Mouse (Mus musculus) cerebellum, adult 9-11 months (tissue): ENCODE data around the gene Pgrmc2.

ENCODE experiments used
- DNase-seq: peaks from one replicate; pipeline ENCODE4 v3.0.0; 2022

The Pgrmc2 gene

DNA sequence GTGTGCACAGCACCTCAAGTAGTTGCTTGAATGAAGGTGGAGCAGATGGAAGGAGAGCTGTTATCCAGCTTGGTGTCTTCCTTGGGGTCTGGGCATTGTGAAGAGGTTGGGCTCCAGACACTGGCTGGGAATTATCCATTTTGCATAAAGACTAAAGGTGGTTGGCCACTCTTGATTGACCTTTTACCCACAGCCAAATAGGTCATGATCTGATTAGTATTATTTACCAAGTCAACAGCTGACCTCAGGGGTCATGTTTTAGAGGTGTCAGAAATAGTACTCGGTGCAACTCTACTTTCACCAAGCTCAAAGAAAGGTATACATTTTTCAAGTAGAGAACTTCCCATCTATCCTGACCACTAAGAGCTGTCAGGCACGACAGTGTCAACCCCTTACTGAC, 17.5 kb downstream of the Pgrmc2 start:
- DNase-seq: no peak

DNA sequence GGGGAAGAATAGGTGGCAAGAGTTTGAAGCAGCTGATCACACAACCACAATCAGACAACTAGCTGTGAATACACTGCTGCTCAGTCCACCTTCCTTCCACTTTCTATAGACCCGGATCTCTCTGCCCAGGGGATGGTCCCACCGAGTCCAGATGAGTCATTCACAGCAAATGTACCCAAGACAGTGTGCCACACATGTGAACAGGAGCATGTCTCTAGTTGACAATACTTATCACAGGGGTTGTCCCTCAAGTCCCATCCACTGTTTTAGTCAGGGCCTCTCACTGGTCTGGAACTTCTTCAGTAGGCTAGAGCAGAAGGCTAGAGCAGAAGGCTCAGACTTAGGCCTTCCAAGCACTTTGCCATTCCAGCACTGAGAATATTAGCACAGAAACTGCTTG, 20.1 kb downstream of the Pgrmc2 start:
- DNase-seq: no peak

GRCm38 (mm10) chr3:41061831-41062565, 20.8 kb downstream of the Pgrmc2 start:
- no peak for DNase-seq

GRCm38 (mm10) chr3:41059249-41059648, 23.6 kb downstream of the Pgrmc2 start:
- no peak for DNase-seq

- peak; percentile 72 for DNase-seq
Observed at GRCm38 (mm10) chr3:41058395-41058794, 24.5 kb downstream of the Pgrmc2 start.

DNA sequence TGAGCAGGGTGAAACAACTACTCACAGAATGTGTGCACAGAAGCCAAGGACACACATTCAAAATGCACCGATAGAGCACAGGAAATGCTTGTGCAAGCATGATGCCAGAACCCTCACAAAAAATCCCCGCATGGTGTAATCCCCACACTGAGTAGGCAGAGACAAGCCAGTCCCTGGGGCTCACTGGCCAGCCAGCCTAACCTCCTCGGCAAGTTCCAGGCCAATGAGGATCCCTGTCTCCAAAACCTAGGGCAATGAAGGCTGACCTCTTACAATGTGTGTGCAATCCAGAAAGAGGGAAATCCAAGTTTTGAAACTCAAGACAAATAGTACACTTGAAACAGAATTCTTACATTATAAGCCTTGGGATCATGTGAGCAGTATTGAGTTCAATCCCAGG, 29.5 kb downstream of the Pgrmc2 start:
- no peak for DNase-seq

DNA sequence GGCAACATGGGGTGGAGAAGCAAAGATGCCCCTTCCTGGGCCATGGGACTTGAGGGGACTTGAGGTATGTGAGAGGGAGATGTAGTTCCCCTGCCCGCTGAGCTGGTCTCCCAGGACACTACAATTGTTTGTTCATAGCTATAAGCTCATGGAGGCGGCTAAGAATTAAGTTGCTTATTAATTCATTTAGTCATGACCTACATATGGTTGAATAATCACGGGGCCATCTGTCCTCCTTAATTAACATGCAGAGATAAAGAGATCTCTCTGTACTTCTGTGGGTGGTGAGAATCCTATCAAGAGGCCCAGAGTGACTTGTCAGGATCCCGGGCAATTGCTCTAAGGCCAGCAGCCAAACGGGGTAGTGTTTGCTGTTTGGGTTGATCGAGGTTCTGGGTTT, 35.0 kb downstream of the Pgrmc2 start:
- DNase-seq: no peak

DNA sequence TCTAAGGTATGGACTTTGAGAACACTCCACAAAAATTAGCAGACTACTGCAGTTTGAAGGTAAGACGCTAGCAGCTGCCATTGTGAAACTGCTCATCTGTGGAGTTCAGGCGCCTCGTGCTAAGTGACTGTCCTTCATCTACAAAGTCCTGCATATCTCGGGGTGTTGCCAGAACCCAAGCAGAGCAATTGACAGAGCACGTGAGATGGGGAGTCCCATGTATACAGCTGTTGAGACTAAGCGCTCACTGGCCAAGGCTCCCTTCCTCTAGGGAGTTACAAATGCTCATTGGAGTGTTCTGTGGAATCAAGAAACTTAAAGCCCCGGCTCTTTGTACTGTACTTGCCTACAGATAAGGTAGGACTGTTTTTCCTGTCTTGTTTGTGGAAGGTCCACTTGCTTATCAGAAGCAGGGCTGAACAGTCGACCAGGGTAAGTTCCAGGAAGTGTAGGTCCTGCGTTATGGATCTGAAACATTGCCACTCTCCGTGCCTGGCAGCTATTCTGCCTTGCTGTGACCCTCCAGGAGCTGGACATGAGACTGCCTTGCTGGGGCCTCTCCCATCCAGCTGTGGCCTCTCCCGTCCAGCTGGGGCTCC, 39.0 kb downstream of the Pgrmc2 start:
- no peak for DNase-seq

DNA sequence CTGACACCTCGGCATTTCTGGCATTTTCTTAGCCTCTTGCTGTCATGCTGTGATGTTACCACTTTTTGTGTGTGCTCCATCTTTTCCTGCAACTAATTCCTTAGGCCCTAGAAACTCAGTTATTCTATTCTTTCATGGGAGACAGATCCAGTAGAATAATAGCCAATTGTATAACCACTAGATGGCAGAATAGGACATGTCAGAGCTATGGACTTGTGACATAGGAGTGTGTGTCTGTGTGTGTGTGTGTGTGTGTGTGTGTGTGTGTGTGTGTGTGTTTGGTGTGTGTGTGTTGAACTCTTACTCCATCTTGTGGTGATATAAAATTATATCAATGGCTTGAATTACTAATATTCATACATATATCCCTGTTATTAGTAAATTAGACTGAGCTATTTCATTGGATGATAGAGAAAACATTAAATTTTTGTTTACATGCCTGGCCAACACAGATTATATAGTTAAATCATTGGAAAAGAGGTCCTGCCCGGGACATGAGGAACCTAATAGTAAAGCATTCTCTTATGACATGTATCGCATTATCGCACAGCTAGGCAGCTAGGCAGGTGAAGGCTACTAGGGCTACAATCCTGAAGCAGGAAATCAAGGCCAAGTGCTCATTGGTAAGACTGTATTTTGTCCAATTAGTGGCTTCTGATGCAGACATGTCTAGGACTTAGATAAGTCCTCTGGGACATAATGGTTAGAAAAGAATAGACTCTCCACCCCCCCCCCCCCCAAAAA, 40.5 kb downstream of the Pgrmc2 start:
- peak; percentile 16 for DNase-seq

DNA sequence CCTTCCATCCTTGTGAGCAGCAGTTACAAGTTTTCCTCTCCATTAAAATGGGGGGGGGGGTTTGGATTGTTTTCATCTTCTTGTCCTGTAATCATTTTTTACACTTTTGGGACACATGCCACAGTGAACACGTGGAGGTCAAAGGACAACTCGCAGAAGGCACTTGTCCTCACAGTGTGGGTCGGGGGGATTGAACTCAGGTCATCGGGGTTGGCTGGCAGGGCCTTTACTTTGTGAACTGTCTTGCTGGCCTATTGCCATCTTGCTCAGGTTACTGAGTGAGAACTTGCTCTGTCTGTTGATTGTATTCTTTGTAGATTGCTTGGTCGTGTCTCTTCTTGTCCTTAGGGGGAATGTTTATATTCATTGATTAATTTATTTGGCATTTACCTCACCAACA, 41.6 kb downstream of the Pgrmc2 start:
- no peak for DNase-seq

DNA sequence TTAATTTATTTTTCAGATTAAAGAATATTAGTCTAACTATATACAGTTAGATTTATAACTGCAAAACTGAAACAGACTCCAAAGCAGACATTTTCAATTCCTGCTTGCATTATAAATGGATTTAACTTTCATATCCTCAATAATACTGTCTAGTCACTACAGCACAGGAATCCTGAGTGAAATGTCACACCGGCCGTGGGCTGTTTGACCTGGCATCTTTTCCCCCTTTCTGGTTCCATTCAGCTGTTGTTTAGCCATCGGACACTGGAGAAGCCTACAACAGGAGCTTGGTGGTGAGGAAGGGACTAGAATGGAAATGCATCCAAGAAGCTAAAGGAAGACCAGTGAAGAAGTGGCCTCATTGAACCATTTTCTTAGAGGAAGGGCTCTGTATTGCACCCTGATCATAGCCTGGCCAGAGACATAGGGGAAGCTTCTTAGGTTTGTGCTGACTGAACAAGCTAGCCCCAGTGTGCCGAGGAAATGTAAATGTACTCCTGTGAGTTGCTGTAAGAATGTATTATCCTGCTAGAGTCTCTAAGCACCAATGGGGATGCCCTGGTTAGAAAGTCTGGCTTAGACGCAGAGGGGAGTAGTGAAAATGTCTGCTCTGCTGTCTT, 44.4 kb downstream of the Pgrmc2 start:
- DNase-seq: no peak

- DNase-seq: no peak
Observed at GRCm38 (mm10) chr3:41031286-41032210, 51.3 kb downstream of the Pgrmc2 start.

- DNase-seq: no peak
Observed at GRCm38 (mm10) chr3:41030705-41031104, 52.1 kb downstream of the Pgrmc2 start.

DNA sequence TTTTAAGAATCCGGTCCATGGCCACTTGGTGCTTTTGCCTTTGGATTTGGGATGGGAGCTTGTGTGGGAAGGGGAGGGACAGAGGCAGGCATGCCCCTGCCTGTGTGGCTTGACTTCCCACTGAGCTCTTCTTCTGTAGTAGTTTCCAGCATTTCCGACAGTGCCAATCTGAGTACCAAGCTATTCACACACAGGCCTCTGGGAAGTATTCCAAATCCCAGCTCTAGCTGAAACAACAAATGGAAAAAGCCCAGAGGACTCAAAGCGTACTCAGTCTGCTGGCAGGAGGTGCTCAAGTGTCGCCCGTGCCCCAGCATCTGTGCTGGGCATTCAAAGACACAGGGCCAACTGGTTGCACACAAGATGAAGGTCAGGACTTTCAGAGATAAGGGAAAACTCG, 60.9 kb downstream of the Pgrmc2 start:
- peak; percentile 64 for DNase-seq

DNA sequence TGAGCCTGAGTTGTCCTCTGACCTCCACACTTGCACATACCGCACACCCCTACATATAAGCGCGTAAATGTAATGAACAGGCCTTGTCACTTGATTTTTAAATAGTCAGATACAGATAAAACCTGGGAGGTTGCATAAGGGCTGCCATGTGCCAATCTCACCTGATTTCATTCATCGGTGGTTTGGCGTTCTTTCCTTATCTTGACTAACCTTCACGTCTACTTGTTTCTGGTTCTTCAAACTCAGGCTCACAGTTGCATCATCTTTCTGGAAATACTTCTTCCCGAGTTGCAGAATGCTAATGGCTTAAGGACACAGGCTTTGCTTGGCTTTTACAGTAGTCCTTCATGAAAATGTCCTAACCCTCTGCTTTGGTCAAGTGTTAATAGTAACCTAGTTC, 62.2 kb downstream of the Pgrmc2 start:
- no peak for DNase-seq

- DNase-seq: no peak
Observed at GRCm38 (mm10) chr3:41018022-41018608, 64.7 kb downstream of the Pgrmc2 start.
